Mouse (Mus musculus) lung, postnatal 25 days (tissue): ENCODE results near the gene Hoxb1.

Experiments
- DNase-seq: peaks from one replicate; pipeline ENCODE4 v3.0.0; 2022; ENCODE audit warnings: low spot score

Hoxb1 gene

GRCm38 (mm10) chr11:96365441-96366091 is at the start of gene Hoxb1:
Hoxb1 (plus strand) TSS chr11:96365752.
- no peak for DNase-seq

- DNase-seq: no peak
Observed at GRCm38 (mm10) chr11:96316696-96317607, 48.6 kb upstream of the Hoxb1 start.

- no peak for DNase-seq
Observed at GRCm38 (mm10) chr11:96317608-96318367, 47.8 kb upstream of the Hoxb1 start, which contains the start of gene Hoxb4. Hoxb4 (plus strand) TSS chr11:96318267.

- peak; percentile 82 for DNase-seq
Observed at GRCm38 (mm10) chr11:96318368-96319070, 47.0 kb upstream of the Hoxb1 start.

GRCm38 (mm10) chr11:96319071-96319902 is 46.3 kb upstream of the Hoxb1 start:
- no peak for DNase-seq

- DNase-seq: no peak
Observed at GRCm38 (mm10) chr11:96319910-96320309, 45.6 kb upstream of the Hoxb1 start.

GRCm38 (mm10) chr11:96320688-96321087 is 44.9 kb upstream of the Hoxb1 start:
- no peak for DNase-seq

GRCm38 (mm10) chr11:96321846-96322245 is 43.7 kb upstream of the Hoxb1 start:
- DNase-seq: no peak

GRCm38 (mm10) chr11:96322738-96323137 is 42.8 kb upstream of the Hoxb1 start:
- DNase-seq: no peak

GRCm38 (mm10) chr11:96323154-96323553 is 42.4 kb upstream of the Hoxb1 start, which contains the start of gene Hoxb3:
Hoxb3 (plus strand) TSS chr11:96323326.
- no peak for DNase-seq

- DNase-seq: no peak
Observed at GRCm38 (mm10) chr11:96324125-96324524, 41.4 kb upstream of the Hoxb1 start.

- DNase-seq: no peak
Observed at GRCm38 (mm10) chr11:96324965-96325364, 40.6 kb upstream of the Hoxb1 start.

GRCm38 (mm10) chr11:96325747-96326212 is 39.8 kb upstream of the Hoxb1 start:
- no peak for DNase-seq

- DNase-seq: no peak
Observed at GRCm38 (mm10) chr11:96326705-96327104, 38.8 kb upstream of the Hoxb1 start.

- no peak for DNase-seq
Observed at GRCm38 (mm10) chr11:96327122-96327521, 38.4 kb upstream of the Hoxb1 start.

- no peak for DNase-seq
Observed at GRCm38 (mm10) chr11:96327750-96328149, 37.8 kb upstream of the Hoxb1 start.

GRCm38 (mm10) chr11:96328605-96329004 is 36.9 kb upstream of the Hoxb1 start:
- no peak for DNase-seq

- DNase-seq: no peak
Observed at GRCm38 (mm10) chr11:96332105-96332504, 33.4 kb upstream of the Hoxb1 start.

- DNase-seq: no peak
Observed at GRCm38 (mm10) chr11:96332618-96333032, 32.9 kb upstream of the Hoxb1 start.

- DNase-seq: no peak
Observed at GRCm38 (mm10) chr11:96333241-96334001, 32.1 kb upstream of the Hoxb1 start.
